Mouse (Mus musculus) urinary bladder, adult 2 months (tissue): ENCODE results near the gene Cdh23. TPM values are rescaled to one million over a fixed set of nuclear protein-coding genes. Genes with fewer than 3 reads are reported as not detected.
A peak's percentile ranks its signal among the peaks of the same experiment; 100 is the strongest.

ENCODE experiments used
- DNase-seq: peaks from one replicate; pipeline ENCODE4 v3.0.0; 2022; ENCODE audit warnings: low spot score
- polyA plus RNA-seq: library from polyadenylated mRNA; depleted of rRNA; stranded (reverse); fragments of >200 nt; gene quantifications from 2 replicates; pipeline ENCODE4 v1.2.3, GENCODE M21; 2012

Gene Cdh23
- polyA plus RNA-seq, 1 experiment = 0.48 TPM

- no peak for DNase-seq
These were observed 329.1 kb downstream of the Cdh23 start for GRCm38 (mm10) chr10:60367145-60367544.

- no peak for DNase-seq
These were observed 332.9 kb downstream of the Cdh23 start for GRCm38 (mm10) chr10:60363426-60363825.

GRCm38 (mm10) chr10:60362310-60362628 is 334.0 kb downstream of the Cdh23 start:
- DNase-seq = no peak

GRCm38 (mm10) chr10:60361615-60362309 is 334.5 kb downstream of the Cdh23 start:
- DNase-seq = no peak

- no peak for DNase-seq
These were observed 337.5 kb downstream of the Cdh23 start for GRCm38 (mm10) chr10:60358776-60359175.

- DNase-seq = no peak
These were observed 338.4 kb downstream of the Cdh23 start for GRCm38 (mm10) chr10:60357901-60358300.

- DNase-seq = no peak
These were observed 338.8 kb downstream of the Cdh23 start for GRCm38 (mm10) chr10:60357441-60357840.

- DNase-seq = no peak
These were observed 341.2 kb downstream of the Cdh23 start for GRCm38 (mm10) chr10:60354881-60355677.

- DNase-seq = no peak
These were observed 342.3 kb downstream of the Cdh23 start for GRCm38 (mm10) chr10:60354003-60354325.

- no peak for DNase-seq
These were observed 342.9 kb downstream of the Cdh23 start for GRCm38 (mm10) chr10:60353241-60354002.

- no peak for DNase-seq
These were observed 344.4 kb downstream of the Cdh23 start for GRCm38 (mm10) chr10:60351761-60352455.

GRCm38 (mm10) chr10:60351248-60351647 is 345.0 kb downstream of the Cdh23 start:
- DNase-seq = no peak

GRCm38 (mm10) chr10:60350805-60351167 is 345.5 kb downstream of the Cdh23 start:
- peak; percentile 89 for DNase-seq

- DNase-seq = no peak
These were observed 346.0 kb downstream of the Cdh23 start for GRCm38 (mm10) chr10:60350077-60350804.

- DNase-seq = no peak
These were observed 346.6 kb downstream of the Cdh23 start for GRCm38 (mm10) chr10:60349644-60350043.

- no peak for DNase-seq
These were observed 347.2 kb downstream of the Cdh23 start for GRCm38 (mm10) chr10:60349056-60349455.

- DNase-seq = no peak
These were observed 348.3 kb downstream of the Cdh23 start for GRCm38 (mm10) chr10:60347768-60348610.

- DNase-seq = peak; percentile 83
These were observed 349.4 kb downstream of the Cdh23 start, which contains the start of gene Vsir for GRCm38 (mm10) chr10:60346701-60347405. TSS of gene Vsir (plus strand) at chr10:60346851.

- no peak for DNase-seq
These were observed 350.2 kb downstream of the Cdh23 start for GRCm38 (mm10) chr10:60346056-60346455.

GRCm38 (mm10) chr10:60344111-60344510 is 352.2 kb downstream of the Cdh23 start:
- DNase-seq = no peak
